Mouse (Mus musculus): ENCODE measurements around the gene Mpv17. TPM values are rescaled to one million over a fixed set of nuclear protein-coding genes. Genes with fewer than 3 reads are reported as not detected.

The Mpv17 gene
- polyA plus RNA-seq, 1 experiment from 2014 or later = 54.0 TPM

DNA sequence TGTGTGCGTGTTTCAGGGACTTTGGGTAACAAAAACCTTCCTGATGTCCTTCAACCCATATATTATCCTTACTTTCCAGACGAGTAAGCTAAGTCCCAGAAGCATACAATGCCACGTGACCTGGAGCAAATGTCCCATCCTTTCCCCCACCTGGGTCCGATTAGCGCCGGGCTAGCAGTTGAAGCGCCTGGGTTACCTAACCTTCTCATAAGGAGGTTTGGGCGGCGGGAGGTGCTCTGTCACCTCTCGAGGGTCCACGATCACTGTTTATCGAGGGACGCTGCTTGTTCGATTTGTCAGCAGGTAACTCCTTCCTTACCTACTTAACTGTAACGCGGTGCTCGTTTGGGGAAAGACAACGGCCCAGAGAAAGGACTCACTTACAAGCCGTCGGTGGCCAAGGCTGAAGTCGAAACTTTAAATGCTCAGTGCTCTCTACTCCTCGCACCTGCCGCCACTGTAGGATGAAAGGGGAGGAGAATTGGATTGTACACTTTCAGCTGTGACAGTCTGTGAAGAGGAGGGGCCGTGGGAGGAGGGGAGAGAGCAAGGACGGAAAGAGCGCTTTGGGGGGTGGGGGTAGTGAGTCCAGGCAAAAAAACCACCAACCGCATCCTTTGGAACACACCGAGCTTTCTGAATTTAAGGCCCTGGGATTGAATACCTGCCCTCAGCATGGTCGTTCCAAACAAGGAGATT, 59.8 kb downstream of the Mpv17 start:
- Histone ChIP-seq H3K27ac (replicated peaks) (no peak overlapping the region), H3K36me3 (no peaks in the 10 kb centered on the region), H3K27me3 (peaks cover 69% of the 10 kb centered on the region), H3K4me3 (peak overlapping the region; percentile 49), H3K9me3 (no peaks in the 10 kb centered on the region), H3K4me1 (replicated peaks) (peaks cover 42% of the 10 kb centered on the region), H3K9ac (no peak overlapping the region), H3K4me2 (peak overlapping the region; percentile 57)
- 2% methylated on average over 29 of the region's 29 CpGs for WGBS
- no peak for ATAC-seq (ENCODE audit: low FRiP score, low read depth)

DNA sequence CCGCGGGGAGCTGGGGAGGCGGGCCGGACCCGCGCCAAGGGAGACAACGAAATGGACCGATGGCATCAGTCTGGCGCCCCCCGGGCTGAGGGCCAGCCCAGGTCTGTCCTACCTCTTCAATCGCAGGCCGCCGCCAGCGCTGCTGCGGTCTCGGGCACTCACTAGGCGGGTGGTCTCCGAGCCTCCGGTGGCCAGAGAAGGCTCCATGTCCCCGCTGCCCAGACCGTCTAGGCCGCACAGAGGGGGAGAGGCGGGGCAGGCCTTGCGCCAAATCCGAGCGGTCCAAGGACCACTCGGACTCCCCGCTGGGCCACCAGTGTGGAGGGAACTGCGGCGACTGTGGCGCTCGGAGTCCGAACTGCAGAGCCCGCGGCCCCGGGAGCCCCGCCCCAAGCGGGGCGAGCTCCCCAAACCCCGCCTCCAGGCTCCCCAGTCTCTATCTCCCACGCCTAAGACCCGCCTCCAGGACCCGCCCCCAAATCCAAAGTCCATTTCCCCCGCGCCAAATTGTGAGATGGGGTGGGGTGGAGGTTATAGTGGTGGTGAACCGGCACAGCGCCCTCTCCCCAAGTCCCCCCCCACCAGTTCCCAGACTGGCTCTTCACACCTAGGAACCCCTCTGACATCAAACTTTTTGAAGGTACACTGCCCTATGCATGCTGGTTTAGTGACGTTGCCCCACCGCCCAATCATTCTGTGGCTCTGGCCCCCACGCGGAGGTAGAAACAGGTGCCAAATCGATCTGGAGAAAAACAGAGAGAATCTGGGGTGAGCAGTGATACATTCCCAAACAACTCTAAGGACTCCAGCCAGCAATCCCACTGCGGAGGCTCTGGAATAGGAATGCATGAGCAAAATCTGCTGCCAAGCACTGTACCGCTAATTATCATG, 60.7 kb downstream of the Mpv17 start:
- Histone ChIP-seq H3K27ac (replicated peaks) (0 out of 2 replicates have a peak overlapping the region, but pooled peaks have one; percentile 58), H3K9ac (peak overlapping the region; percentile 53), H3K27me3 (peaks cover 66% of the 10 kb centered on the region), H3K4me1 (replicated peaks) (peaks cover 42% of the 10 kb centered on the region), H3K36me3 (no peaks in the 10 kb centered on the region), H3K4me3 (peak overlapping the region; percentile 49), H3K4me2 (peak overlapping the region; percentile 57), H3K9me3 (no peaks in the 10 kb centered on the region)
- ATAC-seq (ENCODE audit: low FRiP score, low read depth) = peak; percentile 54
- WGBS = under 1% methylated on average over 47 of the region's 54 CpGs

DNA sequence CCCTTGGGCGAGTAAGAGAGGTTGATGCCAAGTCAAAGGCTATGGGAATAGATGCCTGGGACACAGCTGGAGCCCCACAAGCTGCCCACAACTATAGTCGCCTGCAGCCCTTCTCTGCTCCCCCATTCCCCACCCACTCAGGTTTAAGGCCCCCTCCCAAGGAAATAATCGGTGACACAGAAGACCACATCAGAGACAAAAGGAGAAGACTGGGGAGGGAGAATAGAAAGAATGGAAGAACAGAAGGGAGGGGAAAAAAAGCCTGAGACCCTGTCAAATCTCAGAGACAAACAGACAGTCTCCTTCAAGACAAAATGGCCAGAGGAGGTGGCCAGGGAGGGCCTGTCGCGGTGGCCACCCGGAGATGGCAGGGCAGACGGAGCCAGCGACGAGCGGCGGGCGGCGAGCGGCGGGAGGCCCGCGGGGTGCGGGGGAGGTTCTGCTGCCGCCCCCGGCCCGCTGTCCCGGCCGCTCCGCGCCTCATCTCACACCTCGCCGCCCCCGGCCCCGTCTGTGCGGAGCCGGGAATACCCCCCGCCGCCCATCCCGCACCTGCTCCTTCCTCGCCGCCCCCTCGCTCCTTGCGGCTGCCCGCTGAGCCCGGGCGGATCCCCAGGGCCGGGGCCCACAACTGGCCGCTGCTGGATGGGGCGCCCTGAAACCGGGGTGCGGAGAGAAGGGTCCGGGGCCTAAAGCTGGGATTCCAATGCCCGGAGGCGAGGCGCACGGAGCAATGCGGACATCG, 61.6 kb downstream of the Mpv17 start:
- WGBS = 2% methylated on average over 46 of the region's 53 CpGs
- Histone ChIP-seq H3K36me3 (no peaks in the 10 kb centered on the region), H3K27me3 (peaks cover 60% of the 10 kb centered on the region), H3K4me3 (peak overlapping the region; percentile 49), H3K9me3 (no peaks in the 10 kb centered on the region), H3K4me1 (replicated peaks) (peaks cover 42% of the 10 kb centered on the region), H3K4me2 (peak overlapping the region; percentile 57), H3K27ac (replicated peaks) (peak overlapping the region; percentile 58), H3K9ac (peak overlapping the region; percentile 53)
- ATAC-seq (ENCODE audit: low FRiP score, low read depth) = 0 out of 2 replicates have a peak, but pooled peaks have one; percentile 17

Other genes starting within 250 kb of the Mpv17 start
- gene Ost4, start 246.5 kb downstream of the Mpv17 start, polyA plus RNA-seq (2015; fragmentation: Nextera tagmentation; extraction: Ambion mirVana) = 242 and 266 TPM in 2 replicates
- 17.0 and 17.5 TPM in 2 replicates for gene Emilin1, start 240.8 kb downstream of the Mpv17 start, polyA plus RNA-seq (2015; fragmentation: Nextera tagmentation; extraction: Ambion mirVana)
- gene Khk, start 232.8 kb downstream of the Mpv17 start, polyA plus RNA-seq (2015; fragmentation: Nextera tagmentation; extraction: Ambion mirVana) = 9.9 and 10.7 TPM in 2 replicates
- 67.3 and 68.4 TPM in 2 replicates for gene Cgref1, start 208.7 kb downstream of the Mpv17 start, polyA plus RNA-seq (2015; fragmentation: Nextera tagmentation; extraction: Ambion mirVana)
- gene Preb, start 193.9 kb downstream of the Mpv17 start, polyA plus RNA-seq (2015; fragmentation: Nextera tagmentation; extraction: Ambion mirVana) = 103 and 124 TPM in 2 replicates
- gene Tcf23, start 185.6 kb downstream of the Mpv17 start, polyA plus RNA-seq (2015; fragmentation: Nextera tagmentation; extraction: Ambion mirVana) = not detected in 2 replicates
- 161 and 176 TPM in 2 replicates for gene Atraid, start 105.9 kb downstream of the Mpv17 start, polyA plus RNA-seq (2015; fragmentation: Nextera tagmentation; extraction: Ambion mirVana)
- 26.1 and 26.3 TPM in 2 replicates for gene Slc5a6, start 105.3 kb downstream of the Mpv17 start, polyA plus RNA-seq (2015; fragmentation: Nextera tagmentation; extraction: Ambion mirVana)
- gene Cad, start 99.5 kb downstream of the Mpv17 start, polyA plus RNA-seq (2015; fragmentation: Nextera tagmentation; extraction: Ambion mirVana) = 15.7 and 16.9 TPM in 2 replicates
- not detected in 2 replicates for gene Dnajc5g, start 48.0 kb downstream of the Mpv17 start, polyA plus RNA-seq (2015; fragmentation: Nextera tagmentation; extraction: Ambion mirVana)
- 36.2 and 46.7 TPM in 2 replicates for gene Slc30a3, start 46.0 kb downstream of the Mpv17 start, polyA plus RNA-seq (2015; fragmentation: Nextera tagmentation; extraction: Ambion mirVana)
- not detected in 2 replicates for gene Trim54, start 37.5 kb downstream of the Mpv17 start, polyA plus RNA-seq (2015; fragmentation: Nextera tagmentation; extraction: Ambion mirVana)
- not detected in 2 replicates for gene Ucn, start 15.4 kb downstream of the Mpv17 start, polyA plus RNA-seq (2015; fragmentation: Nextera tagmentation; extraction: Ambion mirVana)
- 1.6 and 2.7 TPM in 2 replicates for gene Gm29609, start 25.7 kb upstream of the Mpv17 start, polyA plus RNA-seq (2015; fragmentation: Nextera tagmentation; extraction: Ambion mirVana)
- 62.9 and 67.1 TPM in 2 replicates for gene Gtf3c2, start 25.9 kb upstream of the Mpv17 start, polyA plus RNA-seq (2015; fragmentation: Nextera tagmentation; extraction: Ambion mirVana)
- gene Snx17, start 39.0 kb upstream of the Mpv17 start, polyA plus RNA-seq (2015; fragmentation: Nextera tagmentation; extraction: Ambion mirVana) = 115 and 118 TPM in 2 replicates
- gene Eif2b4, start 39.2 kb upstream of the Mpv17 start, polyA plus RNA-seq (2015; fragmentation: Nextera tagmentation; extraction: Ambion mirVana) = 76.1 and 86.9 TPM in 2 replicates
- 16.2 and 17.4 TPM in 2 replicates for gene Zfp513, start 48.1 kb upstream of the Mpv17 start, polyA plus RNA-seq (2015; fragmentation: Nextera tagmentation; extraction: Ambion mirVana)
- gene Ppm1g, start 66.4 kb upstream of the Mpv17 start, polyA plus RNA-seq (2015; fragmentation: Nextera tagmentation; extraction: Ambion mirVana) = 171 and 182 TPM in 2 replicates
- 163 and 171 TPM in 2 replicates for gene Nrbp1, start 86.6 kb upstream of the Mpv17 start, polyA plus RNA-seq (2015; fragmentation: Nextera tagmentation; extraction: Ambion mirVana)
- 0.63 and 1.4 TPM in 2 replicates for gene Gm9970, start 87.0 kb upstream of the Mpv17 start, polyA plus RNA-seq (2015; fragmentation: Nextera tagmentation; extraction: Ambion mirVana)
- gene Krtcap3, start 97.4 kb upstream of the Mpv17 start, polyA plus RNA-seq (2015; fragmentation: Nextera tagmentation; extraction: Ambion mirVana) = 2.6 and 3.6 TPM in 2 replicates
- 31.5 and 40.0 TPM in 2 replicates for gene Ift172, start 136.9 kb upstream of the Mpv17 start, polyA plus RNA-seq (2015; fragmentation: Nextera tagmentation; extraction: Ambion mirVana)
- gene Fndc4, start 141.8 kb upstream of the Mpv17 start, polyA plus RNA-seq (2015; fragmentation: Nextera tagmentation; extraction: Ambion mirVana) = 103 and 114 TPM in 2 replicates
- 0.19 and 0.24 TPM in 2 replicates for gene Gckr, start 143.2 kb upstream of the Mpv17 start, polyA plus RNA-seq (2015; fragmentation: Nextera tagmentation; extraction: Ambion mirVana)

Measured in hindbrain, embryonic 15.5 days (tissue).